Mouse (Mus musculus): ENCODE measurements around the gene Dpagt1. TPM values are rescaled to one million over a fixed set of nuclear protein-coding genes. Genes with fewer than 3 reads are reported as not detected.
"Not testable (repeated sequence)": the region's sequence is repeated elsewhere in the genome, so short reads cannot be mapped to it uniquely, and the experiment has no call there.

The Dpagt1 gene
- polyA plus RNA-seq, 1 experiment from 2014 or later = 39.3 TPM

GRCm38 (mm10) chr9:44319887-44320798, 5.7 kb upstream of the Dpagt1 start, which contains the start of gene C2cd2l:
Gene C2cd2l, minus strand, starts transcription at chr9:44320285.
- peaks cover 15% of the 10 kb centered on the region for H3K36me3 ChIP-seq (replicated peaks)
- peak within 1 kb of the TSS; percentile 86 for H3K4me3 ChIP-seq (replicated peaks)
- H3K4me1 ChIP-seq = peaks cover 32% of the 10 kb centered on the region
- under 1% methylated on average over 67 of the region's 67 CpGs for WGBS
- ATAC-seq (ENCODE audit: low FRiP score) = peak; percentile 98
- peak within 1 kb of the TSS; percentile 74 for H3K27ac ChIP-seq
- H3K9me3 ChIP-seq = no peaks in the 10 kb centered on the region
- H3K9ac ChIP-seq = peak within 1 kb of the TSS; percentile 94
- H3K4me2 ChIP-seq = peak within 1 kb of the TSS; percentile 94
- no peaks in the 10 kb centered on the region for H3K27me3 ChIP-seq

- H3K4me3 ChIP-seq (replicated peaks) = peak overlapping the region; percentile 86
- 25% methylated on average over 6 of the region's 6 CpGs for WGBS
- peak overlapping the region; percentile 94 for H3K9ac ChIP-seq
- ATAC-seq (ENCODE audit: low FRiP score) = peak; percentile 21
- no peaks in the 10 kb centered on the region for H3K9me3 ChIP-seq
- peaks cover 35% of the 10 kb centered on the region for H3K4me1 ChIP-seq
- peak overlapping the region; percentile 67 for H3K27ac ChIP-seq
- peaks cover 9% of the 10 kb centered on the region for H3K36me3 ChIP-seq (replicated peaks)
- H3K27me3 ChIP-seq = no peaks in the 10 kb centered on the region
- peak overlapping the region; percentile 94 for H3K4me2 ChIP-seq
Observed at GRCm38 (mm10) chr9:44320799-44321133, 5.1 kb upstream of the Dpagt1 start.

- not testable (repeated sequence) for H3K36me3 ChIP-seq (replicated peaks); H3K9me3 ChIP-seq; ATAC-seq (ENCODE audit: low FRiP score); H3K4me2 ChIP-seq; H3K27ac ChIP-seq; H3K4me3 ChIP-seq (replicated peaks); H3K9ac ChIP-seq; H3K27me3 ChIP-seq
- peaks cover 30% of the 10 kb centered on the region for H3K4me1 ChIP-seq
- WGBS = 70% methylated on average over 4 of the region's 4 CpGs
Observed at GRCm38 (mm10) chr9:44323656-44324055, 2.2 kb upstream of the Dpagt1 start.

- peaks cover 25% of the 10 kb centered on the region for H3K4me1 ChIP-seq
- peaks cover 4% of the 10 kb centered on the region for H3K36me3 ChIP-seq (replicated peaks)
- no peak overlapping the region for H3K9ac ChIP-seq
- H3K4me2 ChIP-seq = no peak overlapping the region
- ATAC-seq (ENCODE audit: low FRiP score) = no peak
- no peaks in the 10 kb centered on the region for H3K27me3 ChIP-seq
- no peaks in the 10 kb centered on the region for H3K9me3 ChIP-seq
- 85% methylated on average over 6 of the region's 6 CpGs for WGBS
- H3K4me3 ChIP-seq (replicated peaks) = no peak overlapping the region
- H3K27ac ChIP-seq = no peak overlapping the region
Observed at GRCm38 (mm10) chr9:44324147-44324546, 1.7 kb upstream of the Dpagt1 start.

- not testable (repeated sequence) for H3K4me3 ChIP-seq (replicated peaks); ATAC-seq (ENCODE audit: low FRiP score); H3K9ac ChIP-seq; H3K27me3 ChIP-seq; H3K9me3 ChIP-seq
- H3K4me2 ChIP-seq = peak overlapping the region; percentile 81
- H3K4me1 ChIP-seq = peaks cover 22% of the 10 kb centered on the region
- peak overlapping the region; percentile 93 for H3K27ac ChIP-seq
- WGBS = 57% methylated on average over 6 of the region's 8 CpGs
- peaks cover 13% of the 10 kb centered on the region for H3K36me3 ChIP-seq (replicated peaks)
Observed at GRCm38 (mm10) chr9:44325032-44325767, 619 bp upstream of the Dpagt1 start.

- Histone ChIP-seq H3K27ac (peak overlapping the region; percentile 93), H3K4me3 (replicated peaks) (peak overlapping the region; percentile 78), H3K4me1 (peaks cover 14% of the 10 kb centered on the region), H3K36me3 (replicated peaks) (peaks cover 26% of the 10 kb centered on the region), H3K27me3 (no peaks in the 10 kb centered on the region), H3K9ac (peak overlapping the region; percentile 87), H3K9me3 (no peaks in the 10 kb centered on the region), H3K4me2 (peak overlapping the region; percentile 81)
- under 1% methylated on average over 38 of the region's 38 CpGs for WGBS
- peak; percentile 92 for ATAC-seq (ENCODE audit: low FRiP score)
Observed at GRCm38 (mm10) chr9:44326371-44327063, 698 bp downstream of the Dpagt1 start.

- Histone ChIP-seq H3K9me3 (no peaks in the 10 kb centered on the region), H3K4me1 (peaks cover 14% of the 10 kb centered on the region), H3K27ac (peak overlapping the region; percentile 93), H3K9ac (peak overlapping the region; percentile 87), H3K36me3 (replicated peaks) (peaks cover 32% of the 10 kb centered on the region), H3K4me3 (replicated peaks) (peak overlapping the region; percentile 78), H3K27me3 (no peaks in the 10 kb centered on the region), H3K4me2 (peak overlapping the region; percentile 81)
- under 1% methylated on average over 22 of the region's 22 CpGs for WGBS
- ATAC-seq (ENCODE audit: low FRiP score) = peak; percentile 31
Observed at GRCm38 (mm10) chr9:44327064-44327711, 1.4 kb downstream of the Dpagt1 start.

GRCm38 (mm10) chr9:44327926-44328325, 2.1 kb downstream of the Dpagt1 start:
- peak overlapping the region; percentile 78 for H3K4me3 ChIP-seq (replicated peaks)
- peaks cover 14% of the 10 kb centered on the region for H3K4me1 ChIP-seq
- peak overlapping the region; percentile 93 for H3K27ac ChIP-seq
- ATAC-seq (ENCODE audit: low FRiP score) = no peak
- WGBS = 87% methylated on average over 5 of the region's 5 CpGs
- H3K4me2 ChIP-seq = peak overlapping the region; percentile 81
- peak overlapping the region; percentile 87; the same call in 1 of the 2 replicates for H3K9ac ChIP-seq
- H3K36me3 ChIP-seq (replicated peaks) = peaks cover 39% of the 10 kb centered on the region
- H3K27me3 ChIP-seq = no peaks in the 10 kb centered on the region
- no peaks in the 10 kb centered on the region for H3K9me3 ChIP-seq

- H3K4me2 ChIP-seq = no peak overlapping the region
- ATAC-seq (ENCODE audit: low FRiP score) = no peak
- H3K4me1 ChIP-seq = peaks cover 13% of the 10 kb centered on the region
- no peak overlapping the region for H3K4me3 ChIP-seq (replicated peaks)
- peaks cover 5% of the 10 kb centered on the region; the same call in 1 of the 2 replicates for H3K9me3 ChIP-seq
- H3K27ac ChIP-seq = no peak overlapping the region
- peaks cover 49% of the 10 kb centered on the region for H3K36me3 ChIP-seq (replicated peaks)
- 96% methylated on average over 6 of the region's 6 CpGs for WGBS
- H3K9ac ChIP-seq = no peak overlapping the region
- no peaks in the 10 kb centered on the region for H3K27me3 ChIP-seq
Observed at GRCm38 (mm10) chr9:44330736-44331135, 4.9 kb downstream of the Dpagt1 start.

- no peak overlapping the region for H3K27ac ChIP-seq
- peaks cover 22% of the 10 kb centered on the region for H3K4me1 ChIP-seq
- no peak for ATAC-seq (ENCODE audit: low FRiP score)
- H3K9me3 ChIP-seq = peaks cover 5% of the 10 kb centered on the region; the same call in 1 of the 2 replicates
- WGBS = 95% methylated on average over 13 of the region's 13 CpGs
- H3K27me3 ChIP-seq = no peaks in the 10 kb centered on the region
- peaks cover 65% of the 10 kb centered on the region for H3K36me3 ChIP-seq (replicated peaks)
- H3K9ac ChIP-seq = no peak overlapping the region
- H3K4me2 ChIP-seq = no peak overlapping the region
- H3K4me3 ChIP-seq (replicated peaks) = no peak overlapping the region
Observed at GRCm38 (mm10) chr9:44332918-44333638, 7.3 kb downstream of the Dpagt1 start.

Measured in forebrain, embryonic 12.5 days (tissue).